Mouse (Mus musculus) liver, embryonic 11.5 days (tissue): ENCODE measurements around the gene Cpa1. TPM values are rescaled to one million over a fixed set of nuclear protein-coding genes. Genes with fewer than 3 reads are reported as not detected.

ENCODE experiments used
- ATAC-seq: fragments of 200-750 bp; cut with Nextera tagmentation; replicated peaks from 2 replicates; pipeline ENCODE4 v1.8.0; 2017; ENCODE audit warnings: moderate number of reproducible peaks, mild to moderate bottlenecking, moderate TSS enrichment, moderate library complexity; ENCODE audit not compliant: low FRiP score
- DNase-seq: peaks from one replicate; pipeline ENCODE4 v3.0.0-alpha.2; 2017; ENCODE audit warnings: low spot score
- H3K27ac ChIP-seq: fragments of 300-500 bp; sonication (generic); 2 replicates; pipeline ENCODE4 v1.5.1; 2014; ENCODE audit warnings: mild to moderate bottlenecking, low read depth, low read length, control low read depth
- H3K27me3 ChIP-seq: fragments of 300-500 bp; sonication (generic); replicated peaks from 2 replicates; pipeline ENCODE4 v1.6.1; 2014; ENCODE audit warnings: low read length, mixed read lengths; ENCODE audit not compliant: control insufficient read depth, insufficient read depth
- H3K36me3 ChIP-seq: fragments of 300-500 bp; sonication (generic); 2 replicates; pipeline ENCODE4 v1.6.1; 2014; ENCODE audit warnings: mild to moderate bottlenecking, low read length, moderate library complexity, mixed read lengths; ENCODE audit not compliant: control insufficient read depth, insufficient read depth
- H3K4me1 ChIP-seq: fragments of 300-500 bp; sonication (generic); replicated peaks from 2 replicates; pipeline ENCODE4 v1.6.1; 2014; ENCODE audit warnings: low read length, mixed read lengths; ENCODE audit not compliant: control insufficient read depth, insufficient read depth
- H3K4me2 ChIP-seq: fragments of 300-500 bp; sonication (generic); 2 replicates; pipeline ENCODE4 v1.6.1; 2014; ENCODE audit warnings: mild to moderate bottlenecking, control low read depth, moderate library complexity
- H3K4me3 ChIP-seq: fragments of 300-500 bp; sonication (generic); 2 replicates; pipeline ENCODE4 v1.5.1; 2014; ENCODE audit warnings: low read depth, low read length, control low read depth
- H3K9ac ChIP-seq: fragments of 300-500 bp; sonication (generic); 2 replicates; pipeline ENCODE4 v1.6.1; 2014; ENCODE audit warnings: low read depth, low read length, control low read depth
- H3K9me3 ChIP-seq: fragments of 300-500 bp; sonication (generic); 2 replicates; pipeline ENCODE4 v1.6.1; 2016; ENCODE audit warnings: low read length, inconsistent platforms, mixed read lengths; ENCODE audit not compliant: control insufficient read depth
- WGBS: fragments of 180-500 bp; shearing (Covaris S2); extraction: QIAGEN DNeasy Blood & Tissue Kit; methylation state at CpG from one replicate; pipeline ENCODE4 v1.1.7; 2014; 5-methylcytosine and 5-hydroxymethylcytosine counted together
- polyA plus RNA-seq: library from polyadenylated mRNA; unstranded; fragments of >200 nt; fragmentation: Nextera tagmentation; extraction: Ambion mirVana; gene quantifications from 2 replicates; pipeline ENCODE4 v1.2.1, GENCODE M21; 2014

Gene Cpa1
- polyA plus RNA-seq, 1 experiment from 2014 or later, result 0.69 TPM

DNA sequence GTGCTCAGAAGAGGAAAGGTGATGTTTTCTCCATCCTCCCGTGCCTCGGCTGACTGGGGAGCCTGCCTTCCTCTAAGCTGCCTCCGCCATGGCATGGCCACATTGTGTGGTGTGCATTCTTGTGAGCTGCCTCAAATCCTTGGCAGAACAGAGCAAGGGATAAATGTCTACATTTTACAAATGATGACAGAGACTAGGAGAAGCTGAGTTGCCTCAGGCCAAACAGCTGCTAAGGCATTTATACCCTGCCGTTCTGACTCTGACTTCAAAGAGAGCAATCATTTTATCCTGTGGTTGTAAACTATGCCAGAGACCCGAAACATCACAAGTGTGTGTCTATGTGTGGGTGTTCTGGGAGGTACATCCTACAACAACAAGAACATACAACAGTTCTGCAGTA is 28.6 kb downstream of the Cpa1 start:
- H3K4me3 ChIP-seq, result no peak overlapping the region
- no peak overlapping the region for H3K9ac ChIP-seq
- no peaks in the 10 kb centered on the region for H3K36me3 ChIP-seq
- H3K27me3 ChIP-seq, result no peaks in the 10 kb centered on the region
- H3K27ac ChIP-seq, result no peak overlapping the region
- no peak for ATAC-seq
- peaks cover 8% of the 10 kb centered on the region; the same call in 1 of the 2 replicates for H3K4me1 ChIP-seq
- H3K9me3 ChIP-seq, result no peaks in the 10 kb centered on the region
- no peak overlapping the region for H3K4me2 ChIP-seq
- 73% methylated on average over 5 of the region's 5 CpGs for WGBS
- DNase-seq, result no peak

DNA sequence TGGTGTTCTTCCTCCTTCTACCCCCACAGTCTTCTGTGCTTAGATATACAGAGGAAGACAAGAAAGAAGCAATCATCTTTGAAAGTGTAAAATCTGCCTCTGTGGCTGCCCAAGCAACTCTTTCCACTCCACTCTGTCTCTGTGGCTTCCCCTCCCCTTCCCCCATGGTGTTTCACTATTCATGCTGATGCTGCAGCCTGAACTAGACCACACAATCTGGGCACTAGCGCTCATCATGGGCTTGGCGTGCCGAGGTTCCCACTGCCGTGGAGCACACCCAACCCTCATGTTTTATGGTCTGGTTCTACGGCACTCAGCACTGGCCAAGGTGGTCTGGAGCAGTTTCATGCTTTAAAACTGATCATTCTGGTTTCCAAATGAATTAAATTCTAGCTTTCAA is 32.7 kb downstream of the Cpa1 start:
- peaks cover 25% of the 10 kb centered on the region for H3K4me1 ChIP-seq
- H3K4me3 ChIP-seq, result no peak overlapping the region
- no peak overlapping the region for H3K27ac ChIP-seq
- DNase-seq, result no peak
- H3K36me3 ChIP-seq, result no peaks in the 10 kb centered on the region
- H3K9me3 ChIP-seq, result no peaks in the 10 kb centered on the region
- no peak for ATAC-seq
- WGBS, result 63% methylated on average over 5 of the region's 5 CpGs
- no peak overlapping the region for H3K4me2 ChIP-seq
- H3K9ac ChIP-seq, result no peak overlapping the region
- no peaks in the 10 kb centered on the region for H3K27me3 ChIP-seq

DNA sequence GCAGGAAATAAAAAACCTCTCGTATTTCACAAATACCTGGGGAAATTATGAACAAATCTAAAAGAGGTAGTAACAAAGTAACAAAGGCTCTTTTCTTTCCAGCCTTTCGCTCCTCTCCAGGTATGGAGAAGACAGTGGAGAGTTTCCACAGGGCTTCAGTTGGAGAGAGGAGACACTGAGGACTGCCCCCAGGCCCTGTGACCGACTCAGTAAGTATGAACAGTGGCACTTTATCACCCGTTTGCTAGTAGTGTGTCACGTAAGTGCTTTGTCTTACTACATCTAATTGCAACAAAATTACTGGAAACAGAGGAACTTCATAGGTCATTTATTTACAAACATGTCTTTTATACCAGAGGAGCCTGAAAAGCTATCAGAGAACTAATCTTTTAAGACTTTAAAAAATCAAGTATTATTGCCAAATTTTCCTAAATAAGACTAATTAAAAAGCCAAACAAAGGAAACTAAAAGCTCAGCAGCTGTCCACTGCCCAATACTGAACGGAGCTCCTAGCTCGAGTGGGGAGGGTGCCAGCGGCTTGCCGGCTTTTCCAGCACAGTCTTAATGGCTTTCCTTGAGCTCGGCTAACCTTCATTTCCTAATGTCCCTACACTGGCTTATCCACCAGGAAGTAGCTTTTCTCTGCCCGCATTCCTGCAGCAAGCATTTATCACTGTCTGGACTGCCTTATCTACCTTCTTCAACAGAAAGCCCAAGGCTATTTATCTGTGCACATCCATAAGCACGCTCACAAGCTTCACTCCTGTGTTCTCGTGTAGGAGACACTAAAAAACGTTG is 34.9 kb downstream of the Cpa1 start:
- ATAC-seq (peak; percentile 34), DNase-seq (no peak)
- Histone ChIP-seq H3K9me3 (no peaks in the 10 kb centered on the region), H3K4me3 (no peak overlapping the region), H3K27me3 (no peaks in the 10 kb centered on the region), H3K27ac (peak overlapping the region; percentile 36), H3K4me2 (peak overlapping the region; percentile 53), H3K4me1 (peaks cover 25% of the 10 kb centered on the region), H3K36me3 (no peaks in the 10 kb centered on the region), H3K9ac (peak overlapping the region; percentile 30; the same call in 1 of the 2 replicates)
- 20% methylated on average over 14 of the region's 14 CpGs for WGBS

DNA sequence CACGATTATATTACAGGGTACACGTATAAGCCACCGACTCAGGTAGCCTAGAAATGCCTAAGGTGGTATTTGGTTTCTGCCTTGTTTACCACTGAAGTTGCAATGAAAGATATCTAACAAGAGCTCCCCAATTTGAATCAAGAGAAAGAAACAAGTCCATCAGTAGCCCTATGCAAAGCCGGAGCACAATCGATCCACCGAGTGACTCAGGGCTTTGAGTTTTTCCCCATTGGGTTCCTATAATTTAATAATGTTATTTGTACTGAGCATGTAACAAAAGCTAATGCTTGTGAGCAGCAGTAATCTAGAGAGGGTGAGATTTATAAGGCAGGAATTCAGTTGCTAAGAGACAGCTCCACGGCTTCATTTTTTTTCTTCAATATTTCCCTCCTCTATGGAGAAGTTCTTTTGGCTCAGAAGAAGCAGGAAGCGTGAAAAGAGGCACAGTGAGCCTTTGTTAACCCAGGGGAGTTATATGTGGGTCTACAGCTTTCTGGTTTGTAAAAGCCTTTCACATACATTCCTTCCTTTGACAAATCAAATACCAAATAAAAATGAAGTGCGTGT is 35.8 kb downstream of the Cpa1 start:
- Histone ChIP-seq H3K27ac (peak overlapping the region; percentile 36), H3K9ac (no peak overlapping the region; the same call in 1 of the 2 replicates), H3K4me2 (peak overlapping the region; percentile 53), H3K4me3 (no peak overlapping the region), H3K36me3 (no peaks in the 10 kb centered on the region), H3K4me1 (peaks cover 31% of the 10 kb centered on the region), H3K9me3 (no peaks in the 10 kb centered on the region), H3K27me3 (no peaks in the 10 kb centered on the region)
- no peak for ATAC-seq
- DNase-seq, result no peak
- 62% methylated on average over 9 of the region's 9 CpGs for WGBS

DNA sequence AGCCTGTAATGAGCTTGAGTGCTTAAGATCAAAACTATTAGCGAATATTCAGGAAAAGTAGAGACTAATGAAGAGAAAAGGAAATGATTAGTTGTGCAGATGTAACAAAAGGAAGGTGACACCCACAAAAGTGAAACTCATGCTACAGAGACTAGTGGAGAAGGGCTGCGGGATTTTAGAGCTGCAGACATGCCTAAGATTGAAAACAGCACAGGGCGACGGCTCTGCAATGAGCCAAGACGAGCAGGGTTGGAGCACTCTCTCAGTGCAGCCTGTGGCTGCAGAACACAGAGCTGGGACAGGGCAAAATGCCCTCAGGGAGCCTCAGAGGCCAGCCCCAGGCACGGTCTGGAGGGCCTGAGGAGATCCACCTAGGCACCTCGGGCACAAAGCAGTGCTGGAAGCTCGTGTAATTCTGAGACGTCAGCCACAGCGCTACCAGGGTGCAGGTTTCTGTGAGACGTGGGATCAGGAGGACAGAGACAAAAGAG is 36.3 kb downstream of the Cpa1 start:
- Histone ChIP-seq H3K9ac (peak overlapping the region; percentile 35; the same call in 1 of the 2 replicates), H3K9me3 (no peaks in the 10 kb centered on the region), H3K4me1 (peaks cover 31% of the 10 kb centered on the region), H3K27ac (peak overlapping the region; percentile 36), H3K4me3 (no peak overlapping the region), H3K36me3 (no peaks in the 10 kb centered on the region), H3K27me3 (no peaks in the 10 kb centered on the region), H3K4me2 (peak overlapping the region; percentile 8; the same call in 1 of the 2 replicates)
- ATAC-seq, result no peak
- 46% methylated on average over 11 of the region's 11 CpGs for WGBS
- DNase-seq, result no peak

DNA sequence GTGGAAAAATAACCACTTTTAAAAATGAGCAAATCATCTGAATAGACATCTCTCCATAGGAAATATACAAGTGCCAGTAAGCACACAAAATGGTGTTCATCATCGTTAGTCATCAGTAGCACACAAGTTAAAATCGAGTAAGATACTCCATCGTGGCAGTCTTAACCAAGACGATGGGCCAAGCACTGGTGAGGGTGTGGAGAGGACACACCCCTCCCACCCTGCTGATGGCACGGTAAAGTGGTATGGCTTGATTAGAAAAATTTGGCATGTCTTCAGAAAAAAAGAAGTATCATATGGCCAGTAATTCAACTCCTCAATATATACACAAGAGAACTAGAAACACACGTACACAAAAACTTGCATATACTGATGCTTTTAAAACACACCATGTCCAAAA is 37.5 kb downstream of the Cpa1 start:
- ATAC-seq (no peak), DNase-seq (no peak)
- H3K27me3 ChIP-seq, result no peaks in the 10 kb centered on the region
- 72% methylated on average over 6 of the region's 6 CpGs for WGBS
- peaks cover 31% of the 10 kb centered on the region for H3K4me1 ChIP-seq
- no peak overlapping the region for H3K4me3 ChIP-seq
- H3K4me2 ChIP-seq, result no peak overlapping the region
- no peaks in the 10 kb centered on the region for H3K36me3 ChIP-seq
- H3K9ac ChIP-seq, result no peak overlapping the region
- H3K27ac ChIP-seq, result no peak overlapping the region
- H3K9me3 ChIP-seq, result no peaks in the 10 kb centered on the region

DNA sequence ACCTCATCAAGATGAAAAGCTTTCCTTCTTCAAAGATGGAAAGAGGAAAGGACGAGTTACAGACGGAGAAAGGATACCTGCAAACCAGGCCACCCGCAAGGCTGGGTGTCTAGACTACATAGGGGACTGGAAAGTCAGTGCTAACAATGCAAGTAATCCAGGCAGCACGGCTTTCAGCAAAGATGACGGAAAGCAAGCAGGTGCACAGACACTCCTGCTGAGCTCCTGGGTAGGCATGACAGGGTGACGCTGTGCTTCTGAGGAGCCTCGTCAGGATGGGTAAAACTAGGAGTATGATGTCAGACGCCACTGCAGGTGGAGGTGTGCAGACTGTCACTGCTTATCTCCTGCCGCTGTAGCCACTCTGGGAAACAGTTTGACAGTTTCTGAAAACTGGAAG is 38.6 kb downstream of the Cpa1 start:
- Histone ChIP-seq H3K4me2 (no peak overlapping the region), H3K9me3 (no peaks in the 10 kb centered on the region), H3K27ac (no peak overlapping the region), H3K9ac (no peak overlapping the region), H3K4me1 (peaks cover 38% of the 10 kb centered on the region), H3K4me3 (no peak overlapping the region), H3K27me3 (no peaks in the 10 kb centered on the region), H3K36me3 (no peaks in the 10 kb centered on the region)
- WGBS, result 77% methylated on average over 9 of the region's 9 CpGs
- no peak for ATAC-seq
- no peak for DNase-seq

DNA sequence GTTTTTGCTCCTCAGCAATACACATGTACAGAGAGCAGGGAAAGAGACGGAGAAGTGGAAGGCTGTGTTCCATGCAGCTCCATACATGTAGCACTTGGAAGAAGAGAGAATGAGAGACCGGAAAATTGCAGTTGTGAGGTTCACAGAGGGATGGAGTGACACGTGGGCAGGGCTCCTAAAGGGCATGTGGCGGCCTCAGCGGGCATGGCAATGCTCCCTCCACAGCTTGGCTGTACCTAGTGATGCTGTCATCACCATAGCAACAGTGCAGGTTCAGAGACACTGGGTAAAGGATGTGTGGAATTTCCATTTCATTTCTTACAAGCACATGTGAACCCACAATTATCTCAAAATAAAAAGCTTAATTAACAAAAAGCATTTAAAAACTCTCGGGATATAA is 39.5 kb downstream of the Cpa1 start:
- H3K4me1 ChIP-seq, result peaks cover 41% of the 10 kb centered on the region
- H3K9me3 ChIP-seq, result no peaks in the 10 kb centered on the region
- ATAC-seq (no peak), DNase-seq (no peak)
- H3K9ac ChIP-seq, result no peak overlapping the region
- H3K4me3 ChIP-seq, result no peak overlapping the region
- no peak overlapping the region for H3K4me2 ChIP-seq
- H3K27me3 ChIP-seq, result no peaks in the 10 kb centered on the region
- no peaks in the 10 kb centered on the region for H3K36me3 ChIP-seq
- WGBS, result 82% methylated on average over 6 of the region's 6 CpGs
- peak overlapping the region; percentile 19; the same call in 1 of the 2 replicates for H3K27ac ChIP-seq

DNA sequence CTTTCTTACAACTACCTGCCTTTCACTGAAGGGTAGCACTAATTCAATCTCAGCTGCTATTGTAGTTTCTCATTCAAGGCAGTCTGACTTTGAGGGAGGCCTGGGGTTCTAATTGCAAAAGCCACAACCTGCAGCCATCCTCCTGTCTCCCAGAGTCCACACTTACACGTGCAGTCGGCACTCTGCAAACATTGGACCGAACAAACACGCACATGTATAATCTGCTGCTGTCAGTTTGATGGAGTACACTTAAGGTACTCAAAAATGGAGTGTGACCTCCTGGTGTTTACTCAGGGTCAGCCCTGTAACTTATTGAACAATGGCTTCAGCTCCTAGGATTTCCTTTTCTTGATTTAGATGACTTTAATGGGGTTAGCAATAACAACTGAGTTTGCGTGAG is 40.5 kb downstream of the Cpa1 start:
- no peak for DNase-seq

More for the DNA sequence above, 40.5 kb downstream of the Cpa1 start:
- Histone ChIP-seq H3K27ac (no peak overlapping the region), H3K27me3 (no peaks in the 10 kb centered on the region), H3K9ac (no peak overlapping the region), H3K36me3 (no peaks in the 10 kb centered on the region), H3K4me2 (no peak overlapping the region), H3K9me3 (no peaks in the 10 kb centered on the region), H3K4me1 (peaks cover 32% of the 10 kb centered on the region), H3K4me3 (no peak overlapping the region)
- WGBS, result 68% methylated on average over 5 of the region's 5 CpGs
- no peak for ATAC-seq
